Mouse (Mus musculus) cerebellum, postnatal 10 days (tissue): ENCODE measurements around the gene Mrpl14.

Experiments
- DNase-seq, 2 experiments: peaks; one replicate each; pipeline ENCODE4 v3.0.0; 2021; ENCODE audit warnings: mixed read lengths in 2 of 2

The Mrpl14 gene

DNA sequence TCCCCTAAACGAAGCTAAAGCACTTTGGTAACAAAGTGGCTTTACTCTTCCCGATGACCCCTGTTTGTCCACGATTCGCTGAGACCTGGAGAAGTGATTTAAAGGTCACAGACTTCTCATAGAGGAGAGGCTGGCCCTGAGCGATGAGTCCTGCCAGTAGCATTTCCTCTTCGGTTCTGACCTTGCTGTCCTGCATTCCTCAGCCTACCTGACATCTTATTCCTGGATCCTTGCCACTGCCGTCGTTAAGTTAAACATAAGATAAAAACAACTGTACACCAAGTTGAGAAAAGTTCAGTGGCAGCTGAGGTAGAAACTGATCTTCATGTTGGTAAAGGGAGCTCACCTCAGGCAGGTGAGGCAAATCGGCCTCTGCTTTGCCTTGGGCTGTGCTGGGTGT, 3.0 kb downstream of the Mrpl14 start:
- no peak for DNase-seq

DNA sequence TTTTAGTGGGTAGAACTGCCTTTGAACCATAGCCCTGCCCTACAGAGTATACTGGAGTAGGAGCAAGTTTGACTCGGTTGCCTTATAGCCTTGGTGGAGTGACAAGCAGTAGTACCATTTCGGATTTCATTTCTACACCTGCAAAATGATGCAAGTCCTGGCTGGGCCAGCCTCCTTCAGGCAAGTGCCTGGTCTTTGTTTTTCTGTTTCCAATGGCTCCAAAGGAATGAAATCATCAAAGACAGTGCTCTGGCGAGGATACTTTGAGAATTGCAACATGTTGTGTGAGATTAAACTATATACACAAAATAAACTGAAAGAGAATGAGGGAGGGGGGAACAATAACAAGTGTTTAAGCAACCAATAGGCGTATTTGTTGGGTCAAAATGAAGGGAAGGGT, 3.9 kb downstream of the Mrpl14 start:
- DNase-seq, result no peak

DNA sequence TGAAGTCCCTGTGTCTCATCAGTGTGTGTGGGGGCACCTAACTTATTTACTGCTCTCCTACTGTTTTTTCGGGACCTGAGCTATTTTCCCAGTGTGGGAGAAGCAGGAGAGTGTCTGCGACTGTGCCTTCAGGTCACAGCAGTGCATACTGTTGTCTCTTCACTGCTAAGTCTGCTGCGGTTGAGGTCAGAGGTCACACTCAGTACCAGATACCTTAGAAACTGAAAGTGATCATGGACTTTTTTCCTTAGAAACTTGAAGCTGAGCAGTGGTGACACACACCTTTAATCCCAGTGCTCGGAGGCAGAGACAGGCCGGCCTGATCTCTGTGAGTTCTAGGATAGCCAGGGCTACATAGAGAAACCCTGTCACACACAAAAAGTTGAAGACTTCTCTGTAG, 6.0 kb downstream of the Mrpl14 start:
- no peak for DNase-seq

DNA sequence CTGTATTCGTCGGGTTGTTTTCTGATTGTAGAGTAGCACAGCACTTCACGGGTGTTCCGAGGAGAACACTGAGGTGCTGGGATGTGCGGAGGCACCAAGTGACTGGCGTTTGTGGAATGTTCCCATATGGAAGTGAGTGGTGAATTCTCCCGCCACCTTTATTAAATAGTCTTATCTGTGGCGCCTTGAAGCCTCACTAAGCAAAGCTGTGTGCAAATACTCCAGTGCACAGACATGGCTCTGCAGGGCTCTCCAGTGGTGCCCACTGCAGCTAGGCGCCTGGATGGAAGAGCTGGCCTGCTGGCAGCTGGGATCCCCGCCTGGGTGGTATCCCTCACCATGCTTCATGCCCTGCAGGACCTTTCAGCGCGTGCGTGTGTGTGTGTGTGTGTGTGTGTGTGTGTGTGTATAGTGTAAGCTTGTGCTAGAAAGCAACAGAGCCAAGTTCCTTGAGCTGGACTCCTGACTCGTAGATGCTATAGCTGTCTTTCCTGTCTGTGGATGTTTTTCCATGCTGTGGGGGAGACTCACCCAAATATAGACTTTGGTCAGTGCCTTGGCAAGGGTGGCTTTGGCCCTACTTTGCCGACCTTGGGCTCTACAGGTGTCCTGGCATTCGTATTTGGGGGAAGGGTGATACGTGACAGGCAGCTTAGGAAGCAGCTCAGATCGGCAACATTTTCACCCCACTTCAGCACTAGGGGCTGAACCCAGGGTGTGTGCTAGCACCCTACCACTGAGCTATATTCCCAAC, 7.9 kb downstream of the Mrpl14 start:
- DNase-seq, result no peak

DNA sequence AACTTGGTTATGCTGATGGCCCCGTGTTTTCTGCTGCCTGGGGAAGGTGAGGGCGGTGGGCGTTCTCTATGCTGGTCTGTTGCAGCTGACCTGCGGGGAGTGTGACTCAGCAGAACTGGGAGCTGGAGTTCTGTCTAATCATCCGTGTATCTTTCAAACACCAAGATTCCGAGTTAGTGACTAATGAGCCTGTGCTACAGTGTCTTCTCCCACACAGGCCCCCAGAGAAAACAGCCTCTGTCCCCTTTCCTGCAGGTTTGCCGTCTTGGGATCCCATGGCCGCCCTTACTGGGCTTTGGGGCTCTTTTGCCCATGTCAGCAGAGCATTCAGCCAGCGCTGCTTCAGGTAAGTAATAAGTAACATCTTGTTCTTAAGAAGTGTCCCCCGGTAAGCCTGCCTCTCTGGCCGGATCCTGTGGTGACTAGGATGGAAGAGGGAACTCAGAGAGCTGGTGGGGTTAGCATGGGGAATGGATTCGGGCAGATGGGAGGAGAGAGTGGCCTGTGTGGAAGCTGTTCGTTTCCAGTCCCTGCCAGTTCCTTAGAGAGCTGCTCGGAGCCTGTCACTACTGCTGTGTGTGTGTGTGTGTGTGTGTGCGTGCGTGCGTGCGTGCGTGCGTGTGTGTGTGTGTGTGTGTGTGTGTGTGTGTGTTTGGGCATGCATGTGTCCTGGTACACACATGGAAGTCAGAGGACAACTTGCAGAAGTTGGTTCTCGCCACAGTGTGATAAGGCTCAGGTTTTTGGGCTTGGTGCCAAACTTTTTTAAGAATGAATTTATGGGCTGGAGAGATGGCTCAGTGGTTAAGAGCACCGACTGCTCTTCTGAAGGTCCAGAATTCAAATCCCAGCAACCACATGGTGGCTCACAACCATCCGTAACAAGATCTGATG, 9.4 kb downstream of the Mrpl14 start:
- DNase-seq, result no peak

DNA sequence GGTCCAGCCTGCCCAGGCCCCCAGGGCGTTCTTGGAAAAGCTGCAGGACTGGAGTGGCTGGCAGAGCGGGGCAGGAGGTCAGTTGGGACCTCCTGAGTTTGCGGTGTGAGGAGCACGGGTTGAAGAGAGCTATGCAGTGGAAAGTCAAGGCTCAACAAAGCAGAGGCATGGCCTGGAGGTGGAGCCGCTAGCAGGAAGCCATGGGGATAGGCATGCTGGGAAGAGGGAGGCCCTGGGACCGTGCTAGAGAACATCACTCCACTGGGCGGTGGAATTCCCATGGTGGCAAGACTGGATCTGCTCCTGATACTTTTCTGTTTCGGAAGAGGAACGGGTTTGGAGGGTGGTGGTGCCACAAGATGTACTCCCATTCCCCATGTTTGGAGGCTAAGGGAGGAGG, 10.9 kb downstream of the Mrpl14 start:
- DNase-seq, result no peak

DNA sequence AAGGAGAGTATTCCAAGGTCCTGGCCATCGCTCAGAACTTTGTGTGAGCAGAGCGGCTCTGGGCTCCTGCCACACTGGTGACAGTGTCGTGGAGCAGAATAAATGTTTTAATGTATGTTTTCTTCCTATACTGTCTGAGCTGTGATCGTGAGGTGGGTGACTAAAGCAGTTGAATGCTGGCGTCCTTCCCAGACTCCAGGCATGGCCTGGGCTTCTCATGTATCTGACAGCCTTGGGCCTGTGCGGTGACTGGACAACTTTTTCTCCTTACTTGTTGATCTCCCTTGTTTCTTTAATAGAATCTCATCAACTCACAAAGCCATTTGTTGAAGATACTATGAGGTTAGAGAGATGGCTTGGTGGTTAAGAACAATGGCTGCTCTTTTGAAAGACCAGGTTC, 12.2 kb downstream of the Mrpl14 start:
- DNase-seq, result no peak

DNA sequence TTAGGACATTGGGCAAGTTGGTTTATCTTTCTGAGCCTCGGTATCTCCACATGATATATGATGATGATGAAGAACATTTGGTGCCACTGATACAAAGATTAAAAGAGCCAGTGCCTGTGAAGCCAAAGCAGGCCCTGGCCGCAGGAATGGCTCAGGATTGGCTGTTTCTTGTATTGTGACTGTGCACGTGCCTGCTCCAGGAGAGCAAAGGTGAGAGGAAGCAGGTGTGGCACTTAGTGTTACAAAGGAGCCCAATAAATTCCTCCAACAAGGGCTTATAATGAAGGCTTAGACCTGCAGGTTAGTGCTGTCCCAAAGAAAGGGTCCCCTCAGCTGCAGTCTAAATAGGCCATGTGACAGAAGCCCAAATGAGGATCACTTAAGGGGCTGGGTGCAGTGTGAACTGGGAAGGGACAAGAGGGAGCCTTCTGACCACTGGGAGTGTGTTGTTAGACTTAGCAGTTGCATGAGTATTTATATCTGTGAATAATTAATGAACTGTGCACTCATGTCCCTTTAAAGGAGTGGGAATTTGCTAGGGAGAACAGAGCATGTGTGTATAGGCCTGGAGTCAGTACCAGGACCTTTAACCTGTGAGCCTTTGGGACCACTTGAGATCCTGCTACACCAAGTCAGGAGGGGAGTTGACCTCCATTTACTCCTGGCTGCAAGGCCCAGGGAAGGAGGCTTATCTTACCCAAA, 13.1 kb downstream of the Mrpl14 start:
- no peak for DNase-seq

DNA sequence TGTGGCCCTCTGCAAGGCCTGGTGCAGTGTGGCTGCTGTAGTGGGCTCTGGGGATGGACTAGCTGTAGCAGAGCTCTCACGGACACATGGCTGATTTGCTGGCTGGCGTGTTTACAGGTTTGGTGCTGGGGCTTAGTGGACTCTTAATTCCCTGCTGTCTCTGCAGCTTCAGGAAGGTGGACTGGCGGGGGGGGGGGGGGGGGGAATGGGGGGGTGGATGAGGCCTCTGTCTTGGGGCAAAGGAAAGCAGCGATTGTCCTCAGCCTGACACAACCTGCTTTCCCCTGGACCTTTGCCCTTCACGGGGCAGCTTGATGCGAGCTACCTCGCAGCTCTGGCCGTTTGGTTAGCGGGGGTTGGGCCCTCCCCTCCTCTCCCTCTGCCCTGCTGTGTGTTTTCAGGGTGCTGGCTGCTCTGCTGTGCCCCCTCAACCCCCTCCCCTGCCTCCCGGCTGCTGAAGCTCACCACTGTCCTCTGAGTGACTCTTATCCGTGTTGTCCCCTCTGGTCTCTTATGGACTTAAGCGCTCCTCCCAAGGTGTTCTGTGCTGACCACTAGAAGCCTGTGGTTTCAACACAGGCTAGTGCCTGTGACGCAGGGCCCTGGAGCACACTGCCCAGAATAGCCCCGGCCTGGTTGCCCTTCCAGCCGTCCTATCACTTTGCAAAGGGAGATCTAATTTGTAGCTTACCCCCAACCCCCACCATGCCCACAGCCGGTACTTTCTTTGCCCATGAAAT, 14.5 kb downstream of the Mrpl14 start:
- DNase-seq, result peak in 1 of 2 experiments; percentile 46

DNA sequence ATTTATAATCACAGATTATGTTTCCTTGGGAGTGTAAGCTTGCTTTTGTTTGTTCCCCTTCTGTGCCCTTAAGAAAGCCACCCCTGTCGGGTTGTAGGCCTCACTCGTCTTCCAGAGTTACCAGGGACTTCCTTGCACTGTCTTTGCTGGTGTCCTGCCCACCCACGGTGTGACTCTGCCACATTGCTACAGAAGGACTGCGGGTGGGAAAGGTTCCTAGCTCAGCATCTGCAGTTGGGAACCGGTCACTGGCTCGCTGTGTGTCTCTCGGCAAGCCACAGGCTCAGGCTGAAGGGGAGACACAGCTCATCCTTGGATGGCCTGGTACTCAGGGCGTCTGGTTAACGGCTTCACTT, 15.1 kb downstream of the Mrpl14 start:
- no peak for DNase-seq

DNA sequence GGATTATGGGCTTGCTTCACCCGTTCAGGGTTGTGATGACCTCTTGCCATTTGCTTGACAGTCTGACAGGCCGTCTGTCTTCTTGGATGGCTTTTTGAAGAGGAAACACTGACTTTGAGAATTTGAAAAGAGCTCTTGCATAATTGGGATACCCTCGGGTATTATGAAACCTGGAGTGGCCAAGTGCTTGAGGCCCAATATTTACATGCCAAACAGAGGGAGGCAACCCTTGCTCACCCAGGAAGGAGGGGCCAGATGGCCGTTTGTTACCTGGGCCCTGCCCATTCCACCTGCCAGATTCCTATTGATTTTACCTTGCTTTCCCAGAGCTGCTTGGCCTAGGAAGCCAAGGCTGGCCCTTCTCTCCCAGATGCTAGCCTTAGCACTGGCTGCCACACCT, 16.1 kb downstream of the Mrpl14 start:
- no peak for DNase-seq

DNA sequence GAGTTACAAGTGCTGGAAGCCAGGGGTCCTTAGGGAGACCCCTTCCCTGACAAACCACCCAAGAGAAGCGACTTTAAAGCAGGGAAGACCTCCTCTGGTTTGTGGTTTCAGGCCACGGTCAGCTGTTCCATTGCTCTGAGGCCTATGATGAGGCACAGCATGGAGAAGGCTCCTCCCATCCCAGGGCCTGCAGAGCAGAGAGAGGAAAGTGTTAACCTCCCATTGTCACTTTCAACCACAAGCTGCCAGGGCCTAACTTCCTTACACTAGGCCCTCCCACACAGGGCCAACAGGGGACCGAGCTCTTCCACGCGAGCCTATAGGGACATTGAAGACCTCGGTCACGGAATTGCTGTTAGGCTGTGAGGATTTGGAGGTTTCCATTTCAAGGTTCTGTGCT, 17.1 kb downstream of the Mrpl14 start:
- DNase-seq, result no peak

DNA sequence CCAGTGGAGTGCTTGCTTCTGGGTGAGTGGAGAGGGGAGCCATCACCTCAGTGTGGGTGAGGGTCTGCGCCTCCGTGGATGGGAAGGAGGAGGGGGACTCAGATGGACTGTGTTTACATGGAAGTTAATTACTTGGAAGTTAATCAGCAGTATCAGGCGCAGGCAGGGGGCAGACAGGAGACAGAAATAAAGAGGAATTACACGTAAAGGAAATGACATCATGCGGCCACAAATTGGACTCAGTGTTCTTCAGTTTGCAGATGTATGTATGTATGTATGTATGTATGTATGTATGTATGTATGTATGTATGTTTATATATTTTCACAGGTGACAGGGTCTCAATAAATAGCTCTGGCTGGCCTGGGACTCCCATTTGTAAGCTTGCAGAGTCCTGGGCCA, 20.7 kb downstream of the Mrpl14 start:
- no peak for DNase-seq

DNA sequence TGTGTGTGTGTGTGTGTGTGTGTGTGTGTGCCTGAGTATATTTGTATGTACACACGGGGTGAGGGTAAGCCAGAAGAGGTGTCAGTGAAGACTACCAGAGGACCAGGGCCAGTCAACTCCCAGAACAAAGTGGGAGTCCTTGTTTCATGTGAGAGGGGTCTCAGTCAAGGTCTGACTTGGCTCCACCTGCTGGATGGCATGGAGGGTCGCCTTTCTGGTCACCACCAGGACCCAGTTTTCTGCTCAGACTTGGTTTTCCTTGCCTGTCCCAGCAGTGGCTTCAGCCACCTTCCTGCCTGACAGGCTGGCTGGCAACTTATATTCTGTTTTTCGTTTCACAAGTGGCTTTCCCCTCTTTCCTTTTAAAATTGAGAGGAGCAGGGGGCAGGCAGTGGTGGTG, 21.3 kb downstream of the Mrpl14 start:
- DNase-seq, result no peak

DNA sequence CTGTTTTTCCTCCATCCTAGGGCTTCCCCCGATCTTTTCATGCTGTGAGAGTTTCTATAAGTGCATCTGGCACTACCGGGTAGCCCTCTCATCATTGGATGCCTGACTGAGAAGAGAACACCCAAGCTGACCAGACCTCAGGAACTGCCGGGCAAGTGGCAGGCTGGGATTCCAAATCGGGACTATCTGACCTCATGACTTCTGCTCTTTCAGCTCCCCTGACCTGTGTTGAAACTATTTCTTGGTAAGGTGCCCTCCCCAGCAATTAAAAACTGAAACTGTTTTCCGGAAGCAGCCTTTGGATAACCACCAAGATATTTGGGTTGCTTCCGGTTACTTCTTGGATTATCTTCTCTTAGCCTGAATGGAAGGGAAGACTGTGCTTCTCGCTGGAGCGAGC, 22.1 kb downstream of the Mrpl14 start:
- DNase-seq, result no peak

DNA sequence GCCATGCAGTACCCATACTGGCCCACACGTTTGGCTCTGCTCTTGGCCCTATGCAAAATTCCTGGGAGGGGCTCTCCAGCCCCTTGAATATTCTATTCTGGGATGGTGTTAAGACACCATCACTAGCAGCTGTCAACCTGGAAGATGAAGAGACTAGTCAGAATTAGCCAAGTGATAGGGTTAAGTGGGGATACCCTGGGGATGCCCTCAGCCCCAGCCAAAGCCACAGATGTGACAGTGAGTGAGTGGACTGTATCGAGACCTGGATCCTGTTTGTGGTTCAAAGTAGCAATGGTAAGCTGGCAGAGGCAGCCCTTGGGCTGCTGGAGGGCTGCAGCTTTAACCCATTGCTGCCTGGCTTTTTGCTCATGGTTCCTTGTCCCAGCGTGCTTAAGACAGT, 23.7 kb downstream of the Mrpl14 start:
- DNase-seq, result no peak

DNA sequence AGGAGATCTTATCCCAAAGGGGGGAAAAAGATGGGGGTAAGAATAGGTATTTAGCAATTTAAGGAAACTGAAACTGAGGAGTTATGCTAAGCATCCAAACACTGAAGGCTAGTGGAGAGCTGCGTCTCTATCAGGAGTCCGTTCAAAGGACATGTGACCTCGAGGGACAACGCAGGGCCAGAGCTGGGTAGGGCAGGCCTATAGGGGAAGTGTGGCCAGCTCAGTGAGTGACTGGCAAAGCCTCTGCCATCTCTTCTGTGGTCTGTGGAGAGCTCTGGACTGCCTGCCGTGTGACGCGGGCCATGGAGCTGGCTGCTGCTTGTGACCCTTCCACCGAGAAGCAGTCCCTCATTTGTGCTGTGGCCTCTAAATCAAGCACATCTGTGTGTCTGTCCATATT, 24.3 kb downstream of the Mrpl14 start:
- no peak for DNase-seq

DNA sequence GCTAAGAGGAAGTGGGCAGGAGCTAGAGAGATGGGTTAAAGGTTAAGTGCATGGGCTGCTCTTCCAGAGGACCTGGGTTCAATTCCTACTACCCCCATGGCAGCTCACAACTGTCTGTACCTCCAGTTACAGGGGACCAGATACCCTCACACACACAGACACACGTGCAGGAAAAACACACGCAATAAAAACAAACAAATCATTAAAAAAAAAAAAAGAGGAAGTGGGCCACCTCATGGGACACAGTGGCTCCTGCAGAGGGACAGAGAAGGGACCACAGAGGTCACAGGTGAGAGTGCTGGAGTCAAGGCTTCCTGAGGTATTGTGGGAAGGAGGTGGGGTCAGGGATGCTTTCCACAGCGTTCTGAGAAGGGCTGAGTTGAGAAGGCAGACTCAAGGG, 25.4 kb downstream of the Mrpl14 start:
- no peak for DNase-seq

DNA sequence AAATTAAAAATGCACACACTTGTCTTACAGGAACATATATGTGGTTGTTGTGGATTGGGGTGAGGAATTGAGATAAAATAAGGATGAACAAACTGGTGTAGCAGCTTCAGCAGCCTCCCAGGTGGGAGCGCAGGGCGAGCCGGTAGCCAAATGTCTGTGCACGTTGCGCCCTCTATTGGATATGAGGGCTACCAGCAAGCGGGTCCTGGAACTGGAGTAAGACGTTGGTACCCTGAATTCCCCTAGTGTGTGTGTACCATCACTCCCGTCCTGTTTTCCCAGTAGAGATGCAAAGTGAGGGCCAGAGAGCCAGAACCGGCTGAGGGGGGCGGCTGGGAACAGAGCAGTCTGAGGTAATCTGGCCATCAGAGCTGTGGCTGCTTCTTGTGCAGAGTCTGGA, 32.2 kb downstream of the Mrpl14 start:
- peak; percentile 90 to 91 for DNase-seq

DNA sequence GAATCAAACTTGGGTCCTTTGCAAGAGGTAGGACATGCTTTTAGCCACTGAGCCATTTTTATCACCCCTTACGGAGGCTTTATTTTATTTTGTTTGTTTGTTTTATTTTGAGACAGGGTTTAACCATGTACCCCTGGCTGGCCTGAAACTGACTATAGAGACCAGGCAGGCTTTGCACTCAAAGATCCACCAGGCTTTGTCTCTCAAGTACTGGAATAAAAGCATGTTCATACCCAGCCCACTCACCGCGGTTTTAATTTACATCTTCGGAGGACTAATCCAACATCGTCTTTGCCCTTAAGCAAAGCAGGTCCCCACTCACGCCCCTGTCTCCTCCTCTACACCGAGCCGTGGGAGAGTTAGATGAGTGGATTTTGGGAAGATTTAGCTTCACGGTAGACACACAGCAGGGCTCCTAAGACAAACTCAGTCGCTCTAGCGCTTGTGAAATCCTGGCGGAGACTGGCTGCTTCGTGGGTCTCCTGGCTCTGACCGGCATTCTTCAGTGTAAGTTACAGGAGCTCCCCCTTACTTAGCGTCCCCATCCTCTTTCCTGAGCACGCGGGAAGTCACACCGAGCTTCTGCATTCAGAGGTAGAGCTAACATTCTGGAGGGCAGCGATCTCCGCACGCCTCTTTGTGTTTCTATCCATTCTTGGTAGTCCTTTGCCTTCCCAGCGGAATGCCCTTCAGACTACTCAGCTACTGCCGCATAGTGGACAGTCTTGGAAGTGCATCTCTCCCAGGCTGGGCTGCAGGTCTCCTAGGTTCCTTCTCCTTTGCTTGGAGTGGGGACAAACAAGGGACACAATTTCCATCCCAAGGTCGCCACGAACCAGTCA, 37.8 kb downstream of the Mrpl14 start:
- DNase-seq, result peak; percentile 94 to 96

DNA sequence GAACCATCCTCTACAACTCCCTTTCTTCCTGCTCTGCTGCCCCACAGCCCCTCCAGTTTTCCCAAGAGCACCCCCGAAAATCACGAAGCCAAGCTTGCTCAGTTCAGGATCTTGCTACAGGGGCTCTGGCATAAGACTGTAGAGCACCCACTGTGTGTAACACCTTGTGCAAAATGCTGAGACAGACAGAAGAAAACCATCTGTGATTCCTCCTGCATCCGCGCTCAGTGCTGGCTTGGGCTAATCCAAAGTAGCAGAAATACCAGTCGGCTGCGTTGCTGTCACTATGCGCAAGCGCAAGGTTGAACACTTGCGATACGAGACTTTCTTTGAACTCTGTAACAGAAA, 38.4 kb downstream of the Mrpl14 start:
- no peak for DNase-seq

DNA sequence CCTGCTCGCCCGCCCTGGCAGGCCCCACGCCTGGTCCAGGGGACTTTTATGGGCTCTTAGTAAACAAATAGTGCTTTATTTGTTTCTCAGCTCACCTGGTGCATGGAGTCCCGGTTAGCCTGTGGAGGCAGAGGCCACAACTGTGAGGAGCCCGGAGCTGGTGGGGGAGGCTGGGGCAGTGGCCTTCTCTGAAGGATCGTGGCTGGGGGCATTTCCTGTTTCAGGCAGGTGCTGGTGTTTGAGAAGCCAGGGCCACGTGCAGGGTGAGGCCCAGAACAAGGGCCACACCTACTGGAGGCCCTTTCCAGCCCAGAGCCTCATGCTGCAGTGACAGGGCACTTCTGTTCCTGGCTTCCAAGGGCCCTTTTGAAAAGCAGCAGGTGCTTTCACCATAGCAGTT, 40.1 kb downstream of the Mrpl14 start:
- DNase-seq, result no peak
